Mouse (Mus musculus): Measurements from ENCODE around the gene Napa. TPM values are rescaled to one million over a fixed set of nuclear protein-coding genes. Genes with fewer than 3 reads are reported as not detected.

The Napa gene
- polyA plus RNA-seq, 1 experiment from 2014 or later, result 208 TPM

DNA sequence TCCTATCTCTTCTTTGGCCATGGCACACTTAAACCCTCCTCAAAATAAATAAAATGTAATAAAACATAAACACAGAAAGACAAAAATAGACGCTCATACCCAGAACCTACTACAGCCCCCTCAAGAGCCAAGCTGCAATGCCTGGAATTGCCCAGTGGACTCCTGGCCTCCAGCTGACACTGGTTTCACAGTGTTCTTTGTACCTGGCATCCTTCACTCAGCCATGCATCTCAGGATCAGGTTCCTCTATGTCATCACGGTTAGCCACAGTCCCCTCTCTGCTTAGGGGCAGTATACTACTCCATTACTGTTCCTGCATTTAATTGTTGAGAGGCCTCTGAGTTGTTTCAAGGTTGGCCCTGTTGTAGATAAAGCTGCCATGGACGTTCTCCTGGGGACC is 34.7 kb downstream of the Napa start:
- H3K4me1 ChIP-seq (replicated peaks; ENCODE audit: control insufficient read depth, insufficient read depth, low read length), result peaks cover 28% of the 10 kb centered on the region
- H3K36me3 ChIP-seq (ENCODE audit: control insufficient read depth, insufficient read depth, low read length), result 0 out of 2 replicates have a peak, but pooled peaks cover 4% of the 10 kb centered on the region
- WGBS, result 63% methylated on average over 3 of the region's 3 CpGs

GRCm38 (mm10) chr7:16133691-16134090 is 35.4 kb downstream of the Napa start:
- H3K27ac ChIP-seq (ENCODE audit: low read depth), result no peak overlapping the region
- H3K9me3 ChIP-seq (ENCODE audit: control insufficient read depth, low read length), result no peaks in the 10 kb centered on the region
- no peak overlapping the region for H3K4me2 ChIP-seq (ENCODE audit: low read length)
- peaks cover 27% of the 10 kb centered on the region for H3K4me1 ChIP-seq (replicated peaks; ENCODE audit: control insufficient read depth, insufficient read depth, low read length)
- no peak overlapping the region for H3K4me3 ChIP-seq (ENCODE audit: low read depth, low read length)
- H3K27me3 ChIP-seq (replicated peaks; ENCODE audit: control insufficient read depth, insufficient read depth, low read length), result no peaks in the 10 kb centered on the region
- H3K36me3 ChIP-seq (ENCODE audit: control insufficient read depth, insufficient read depth, low read length), result 0 out of 2 replicates have a peak, but pooled peaks cover 4% of the 10 kb centered on the region
- 95% methylated on average over 9 of the region's 9 CpGs for WGBS
- no peak for DNase-seq (ENCODE audit: low spot score)
- H3K9ac ChIP-seq (ENCODE audit: low read length), result no peak overlapping the region
- ATAC-seq (replicated peaks; ENCODE audit: low FRiP score, low TSS enrichment, low read depth), result no peak

More for the DNA sequence above, 34.7 kb downstream of the Napa start:
- Histone ChIP-seq H3K9ac (ENCODE audit: low read length) (no peak overlapping the region), H3K9me3 (ENCODE audit: control insufficient read depth, low read length) (no peaks in the 10 kb centered on the region), H3K27me3 (replicated peaks; ENCODE audit: control insufficient read depth, insufficient read depth, low read length) (no peaks in the 10 kb centered on the region), H3K4me2 (ENCODE audit: low read length) (no peak overlapping the region), H3K4me3 (ENCODE audit: low read depth, low read length) (no peak overlapping the region), H3K27ac (ENCODE audit: low read depth) (no peak overlapping the region)
- no peak for ATAC-seq (replicated peaks; ENCODE audit: low FRiP score, low TSS enrichment, low read depth)
- no peak for DNase-seq (ENCODE audit: low spot score)

DNA sequence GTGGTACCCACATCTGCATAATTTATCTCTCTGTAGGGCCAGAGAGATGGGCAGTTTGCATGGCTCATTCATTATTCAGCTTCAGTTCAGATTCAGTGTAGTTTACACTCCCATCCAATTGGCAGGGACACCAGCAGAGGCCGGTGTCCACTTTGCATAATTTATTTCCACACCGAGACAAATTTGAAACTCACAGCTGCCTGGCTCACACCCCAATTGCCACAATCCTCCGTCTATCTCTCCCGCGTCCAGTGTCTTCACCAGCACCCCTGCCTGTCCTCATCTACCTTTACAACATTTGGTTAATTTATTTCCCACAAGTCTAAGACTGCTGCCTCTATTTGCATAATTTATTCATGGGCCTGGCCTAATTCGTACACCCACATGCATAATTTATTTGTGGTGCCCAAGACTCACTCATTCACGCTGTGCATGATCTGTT is 36.7 kb downstream of the Napa start:
- ATAC-seq (replicated peaks; ENCODE audit: low FRiP score, low TSS enrichment, low read depth) (no peak), DNase-seq (ENCODE audit: low spot score) (no peak)
- WGBS, result 72% methylated on average over 7 of the region's 7 CpGs
- H3K36me3 ChIP-seq (ENCODE audit: control insufficient read depth, insufficient read depth, low read length), result 0 out of 2 replicates have a peak, but pooled peaks cover 4% of the 10 kb centered on the region
- H3K27ac ChIP-seq (ENCODE audit: low read depth), result no peak overlapping the region
- no peak overlapping the region for H3K4me3 ChIP-seq (ENCODE audit: low read depth, low read length)
- H3K9me3 ChIP-seq (ENCODE audit: control insufficient read depth, low read length), result no peaks in the 10 kb centered on the region
- no peak overlapping the region for H3K4me2 ChIP-seq (ENCODE audit: low read length)
- no peak overlapping the region for H3K9ac ChIP-seq (ENCODE audit: low read length)
- H3K4me1 ChIP-seq (replicated peaks; ENCODE audit: control insufficient read depth, insufficient read depth, low read length), result peaks cover 19% of the 10 kb centered on the region
- H3K27me3 ChIP-seq (replicated peaks; ENCODE audit: control insufficient read depth, insufficient read depth, low read length), result no peaks in the 10 kb centered on the region

- Histone ChIP-seq H3K4me1 (replicated peaks; ENCODE audit: control insufficient read depth, insufficient read depth, low read length) (no peaks in the 10 kb centered on the region), H3K27ac (ENCODE audit: low read depth) (no peak overlapping the region), H3K4me2 (ENCODE audit: low read length) (no peak overlapping the region), H3K4me3 (ENCODE audit: low read depth, low read length) (no peak overlapping the region), H3K36me3 (ENCODE audit: control insufficient read depth, insufficient read depth, low read length) (no peaks in the 10 kb centered on the region), H3K27me3 (replicated peaks; ENCODE audit: control insufficient read depth, insufficient read depth, low read length) (0 out of 2 replicates have a peak, but pooled peaks cover 6% of the 10 kb centered on the region), H3K9me3 (ENCODE audit: control insufficient read depth, low read length) (no peaks in the 10 kb centered on the region), H3K9ac (ENCODE audit: low read length) (no peak overlapping the region)
- ATAC-seq (replicated peaks; ENCODE audit: low FRiP score, low TSS enrichment, low read depth) (no peak), DNase-seq (ENCODE audit: low spot score) (no peak)
- WGBS, result 31% methylated on average over 27 of the region's 27 CpGs
Measured at GRCm38 (mm10) chr7:16146489-16147410, 48.5 kb downstream of the Napa start.

GRCm38 (mm10) chr7:16147643-16148042 is 49.4 kb downstream of the Napa start:
- H3K27me3 ChIP-seq (replicated peaks; ENCODE audit: control insufficient read depth, insufficient read depth, low read length), result 0 out of 2 replicates have a peak, but pooled peaks cover 6% of the 10 kb centered on the region
- H3K27ac ChIP-seq (ENCODE audit: low read depth), result no peak overlapping the region
- no peaks in the 10 kb centered on the region for H3K4me1 ChIP-seq (replicated peaks; ENCODE audit: control insufficient read depth, insufficient read depth, low read length)
- no peaks in the 10 kb centered on the region for H3K9me3 ChIP-seq (ENCODE audit: control insufficient read depth, low read length)
- H3K9ac ChIP-seq (ENCODE audit: low read length), result no peak overlapping the region
- no peaks in the 10 kb centered on the region for H3K36me3 ChIP-seq (ENCODE audit: control insufficient read depth, insufficient read depth, low read length)
- DNase-seq (ENCODE audit: low spot score) (peak; percentile 92), ATAC-seq (replicated peaks; ENCODE audit: low FRiP score, low TSS enrichment, low read depth) (no peak)
- H3K4me3 ChIP-seq (ENCODE audit: low read depth, low read length), result no peak overlapping the region
- WGBS, result 15% methylated on average over 15 of the region's 15 CpGs
- no peak overlapping the region for H3K4me2 ChIP-seq (ENCODE audit: low read length)

DNA sequence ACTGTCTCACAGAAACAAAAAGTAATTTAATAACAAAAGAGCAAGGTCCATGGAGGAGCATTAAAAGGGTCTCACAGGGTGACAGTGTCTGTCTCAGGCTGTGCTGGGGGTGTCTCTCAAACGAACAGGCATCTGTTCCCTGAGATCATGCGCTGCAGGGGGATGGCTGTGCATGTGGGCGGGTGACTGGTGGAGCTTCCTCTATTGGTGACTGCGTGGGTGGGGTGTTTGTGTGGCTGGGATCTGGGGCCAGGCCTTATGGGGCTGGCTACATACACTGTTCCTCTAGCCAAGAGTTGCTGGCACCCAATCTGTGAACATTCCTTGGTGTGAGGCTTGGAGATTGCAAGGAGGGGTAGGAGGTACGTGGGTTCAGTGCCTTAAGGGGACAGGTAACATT is 51.0 kb downstream of the Napa start:
- ATAC-seq (replicated peaks; ENCODE audit: low FRiP score, low TSS enrichment, low read depth), result no peak
- Histone ChIP-seq H3K4me3 (ENCODE audit: low read depth, low read length) (no peak overlapping the region), H3K27ac (ENCODE audit: low read depth) (no peak overlapping the region), H3K4me1 (replicated peaks; ENCODE audit: control insufficient read depth, insufficient read depth, low read length) (no peaks in the 10 kb centered on the region), H3K4me2 (ENCODE audit: low read length) (no peak overlapping the region), H3K9ac (ENCODE audit: low read length) (no peak overlapping the region), H3K27me3 (replicated peaks; ENCODE audit: control insufficient read depth, insufficient read depth, low read length) (0 out of 2 replicates have a peak, but pooled peaks cover 6% of the 10 kb centered on the region), H3K9me3 (ENCODE audit: control insufficient read depth, low read length) (no peaks in the 10 kb centered on the region), H3K36me3 (ENCODE audit: control insufficient read depth, insufficient read depth, low read length) (no peaks in the 10 kb centered on the region)
- DNase-seq (ENCODE audit: low spot score), result no peak
- WGBS, result 56% methylated on average over 5 of the region's 5 CpGs

DNA sequence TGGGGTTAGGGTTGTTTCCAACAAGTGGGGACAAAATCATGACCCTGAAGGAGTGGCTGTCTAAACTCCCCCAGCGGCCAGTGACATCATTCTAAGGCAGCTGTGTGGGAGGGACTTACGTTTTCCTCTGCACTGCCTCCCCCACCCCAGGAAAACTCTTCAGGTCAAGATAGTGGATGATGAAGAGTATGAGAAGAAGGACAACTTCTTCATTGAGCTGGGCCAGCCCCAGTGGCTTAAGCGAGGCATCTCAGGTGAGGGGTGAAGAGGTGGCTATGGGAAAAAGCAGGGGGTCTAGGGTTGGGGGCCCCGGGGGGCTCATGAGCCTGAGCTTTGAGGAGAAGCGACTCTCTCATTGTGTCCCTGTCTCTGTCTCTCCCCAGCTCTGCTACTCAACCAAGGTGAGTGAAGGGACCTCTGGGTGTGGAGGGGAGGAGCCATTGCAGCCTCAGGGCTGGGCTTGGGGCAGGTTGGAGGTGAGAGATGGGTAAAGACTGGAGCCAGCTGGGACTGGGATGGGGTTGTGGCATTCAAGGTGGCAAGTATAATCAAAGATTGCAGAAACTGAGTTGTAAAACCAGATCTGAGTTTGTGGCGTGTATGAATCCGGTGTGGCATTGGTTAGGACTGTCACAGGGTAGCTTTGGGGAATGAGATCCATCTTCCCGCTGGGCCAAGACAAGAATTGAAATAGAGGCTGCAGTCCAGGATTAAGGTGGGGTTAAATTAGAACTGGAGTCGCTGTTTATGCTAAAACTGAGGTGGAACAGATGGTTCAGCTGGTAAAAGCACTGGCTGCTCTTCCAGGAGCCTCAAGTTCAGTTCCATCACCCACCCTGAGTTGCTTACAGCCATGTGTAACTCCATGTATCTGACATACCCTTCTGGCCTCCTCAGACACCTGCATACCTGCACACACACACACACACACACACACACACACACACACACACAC is 52.2 kb downstream of the Napa start:
- H3K9ac ChIP-seq (ENCODE audit: low read length), result no peak overlapping the region
- 0 out of 2 replicates have a peak, but pooled peaks cover 6% of the 10 kb centered on the region for H3K27me3 ChIP-seq (replicated peaks; ENCODE audit: control insufficient read depth, insufficient read depth, low read length)
- no peaks in the 10 kb centered on the region for H3K4me1 ChIP-seq (replicated peaks; ENCODE audit: control insufficient read depth, insufficient read depth, low read length)
- H3K9me3 ChIP-seq (ENCODE audit: control insufficient read depth, low read length), result no peaks in the 10 kb centered on the region
- no peak overlapping the region for H3K4me2 ChIP-seq (ENCODE audit: low read length)
- H3K27ac ChIP-seq (ENCODE audit: low read depth), result no peak overlapping the region
- ATAC-seq (replicated peaks; ENCODE audit: low FRiP score, low TSS enrichment, low read depth) (no peak), DNase-seq (ENCODE audit: low spot score) (no peak)
- H3K4me3 ChIP-seq (ENCODE audit: low read depth, low read length), result no peak overlapping the region
- 72% methylated on average over 9 of the region's 9 CpGs for WGBS
- no peaks in the 10 kb centered on the region for H3K36me3 ChIP-seq (ENCODE audit: control insufficient read depth, insufficient read depth, low read length)

GRCm38 (mm10) chr7:16153522-16153921 is 55.3 kb downstream of the Napa start:
- H3K4me2 ChIP-seq (ENCODE audit: low read length), result no peak overlapping the region
- DNase-seq (ENCODE audit: low spot score) (peak; percentile 77), ATAC-seq (replicated peaks; ENCODE audit: low FRiP score, low TSS enrichment, low read depth) (peak; percentile 75)
- H3K27ac ChIP-seq (ENCODE audit: low read depth), result no peak overlapping the region
- H3K4me3 ChIP-seq (ENCODE audit: low read depth, low read length), result no peak overlapping the region
- no peaks in the 10 kb centered on the region for H3K36me3 ChIP-seq (ENCODE audit: control insufficient read depth, insufficient read depth, low read length)
- no peak overlapping the region for H3K9ac ChIP-seq (ENCODE audit: low read length)
- H3K9me3 ChIP-seq (ENCODE audit: control insufficient read depth, low read length), result no peaks in the 10 kb centered on the region
- peaks cover 9% of the 10 kb centered on the region for H3K27me3 ChIP-seq (replicated peaks; ENCODE audit: control insufficient read depth, insufficient read depth, low read length)
- H3K4me1 ChIP-seq (replicated peaks; ENCODE audit: control insufficient read depth, insufficient read depth, low read length), result no peaks in the 10 kb centered on the region
- WGBS, result 15% methylated on average over 10 of the region's 10 CpGs
